Mouse (Mus musculus) G1E (cell line): ENCODE data around the gene Tox4.

Experiments used
- CTCF ChIP-seq: IDR thresholded peaks from 2 replicates; pipeline ENCODE4 v1.5.1; 2012; ENCODE audit warnings: low read depth, low read length, inconsistent platforms, mixed read lengths
- GATA1 ChIP-seq: IDR thresholded peaks from 2 replicates; pipeline ENCODE4 v1.6.1; 2012; ENCODE audit warnings: borderline replicate concordance, low read length, inconsistent platforms, mixed read lengths

DNA sequence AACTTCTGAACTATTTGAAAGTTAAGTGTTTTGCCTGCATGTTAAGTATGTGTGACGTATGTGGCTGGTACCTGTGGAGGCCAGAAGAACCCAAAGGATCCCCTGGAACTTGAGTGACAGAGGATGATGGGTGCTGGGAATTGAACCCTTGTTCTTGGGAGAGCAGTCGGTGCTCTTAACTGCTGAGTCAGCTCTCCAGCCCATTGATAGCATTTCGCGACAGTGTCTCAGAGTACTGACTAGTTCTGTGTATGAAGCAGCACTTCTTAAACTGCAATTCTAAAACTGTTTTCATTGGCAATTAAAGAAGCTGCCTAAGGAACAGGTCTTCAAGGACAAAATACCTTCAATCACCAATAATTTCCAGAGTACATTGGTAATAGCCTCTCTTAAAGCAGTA is 1.7 kb upstream of the Tox4 start:
- TF ChIP-seq CTCF (no peak), GATA1 (no peak)
